Mouse (Mus musculus) T-cell, adult 2 months (primary cell): Measurements from ENCODE around the gene Ugt1a8.
"Not testable (repeated sequence)": the region's sequence is repeated elsewhere in the genome, so short reads cannot be mapped to it uniquely, and the experiment has no call there.

ENCODE experiments used
- DNase-seq: peaks from one replicate; pipeline ENCODE4 v3.0.0; 2022; ENCODE audit warnings: low spot score

Gene Ugt1a8

GRCm38 (mm10) chr1:88222216-88222615 is 134.6 kb downstream of the Ugt1a8 start:
- no peak for DNase-seq

GRCm38 (mm10) chr1:88223011-88223515 is 135.4 kb downstream of the Ugt1a8 start:
- not testable (repeated sequence) for DNase-seq

DNA sequence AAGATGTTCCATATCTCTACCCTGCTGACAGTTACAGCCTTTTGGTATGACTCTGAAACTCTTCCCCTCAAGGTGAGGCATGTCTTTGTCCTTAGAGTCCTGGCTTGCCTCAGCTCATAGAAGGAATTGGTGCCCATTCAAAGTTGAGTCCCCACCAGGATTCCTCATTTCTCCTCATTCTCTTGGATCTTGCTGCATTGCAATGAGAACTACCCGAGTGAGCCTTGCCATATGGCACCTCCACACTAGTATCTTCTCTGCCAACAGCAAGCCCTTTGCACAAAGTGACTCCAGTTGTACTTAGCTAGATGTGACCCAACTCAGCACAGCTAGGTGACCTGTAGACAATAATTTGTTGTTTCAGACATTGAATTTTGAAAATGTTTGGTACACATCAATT is 136.0 kb downstream of the Ugt1a8 start:
- DNase-seq = no peak

GRCm38 (mm10) chr1:88224029-88224776 is 136.6 kb downstream of the Ugt1a8 start:
- DNase-seq = no peak

DNA sequence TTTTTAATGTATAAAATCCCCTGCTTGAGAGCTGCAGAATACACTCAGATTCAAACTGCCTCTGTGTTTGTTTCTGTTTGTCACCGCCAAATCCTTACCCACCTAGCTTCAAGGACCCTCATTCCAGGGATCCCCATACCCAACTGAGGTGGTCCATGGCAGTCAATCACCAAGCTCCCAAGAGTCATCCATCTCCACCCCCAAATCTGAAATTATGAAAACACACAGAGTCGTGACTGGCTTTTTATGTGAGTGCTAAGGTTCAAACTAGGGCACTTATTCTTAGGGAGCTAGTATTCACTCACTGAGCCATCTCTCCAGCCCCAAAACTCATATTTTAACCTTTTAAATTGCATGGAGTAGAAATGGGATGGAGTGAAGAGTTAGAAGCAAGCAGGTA is 137.7 kb downstream of the Ugt1a8 start:
- DNase-seq = not testable (repeated sequence)

DNA sequence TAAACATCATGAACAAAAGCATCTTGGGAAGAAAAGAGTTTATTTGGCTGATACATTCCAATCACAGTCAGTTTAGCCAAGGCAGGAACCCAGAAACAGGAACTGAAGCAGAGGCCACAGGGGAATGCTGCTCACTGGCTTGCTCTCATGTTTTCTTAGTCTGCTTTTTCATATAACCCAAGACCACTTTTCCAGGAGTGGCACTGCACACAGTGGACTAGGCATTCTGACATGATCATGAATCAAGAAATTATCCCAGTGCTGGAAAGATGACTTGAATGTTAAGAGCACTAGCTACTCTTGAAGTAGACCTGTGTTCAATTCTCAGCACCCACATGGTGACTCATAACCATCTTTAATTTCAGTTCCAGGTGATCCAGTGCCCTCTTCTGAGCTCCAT is 138.1 kb downstream of the Ugt1a8 start:
- DNase-seq = peak; percentile 0

DNA sequence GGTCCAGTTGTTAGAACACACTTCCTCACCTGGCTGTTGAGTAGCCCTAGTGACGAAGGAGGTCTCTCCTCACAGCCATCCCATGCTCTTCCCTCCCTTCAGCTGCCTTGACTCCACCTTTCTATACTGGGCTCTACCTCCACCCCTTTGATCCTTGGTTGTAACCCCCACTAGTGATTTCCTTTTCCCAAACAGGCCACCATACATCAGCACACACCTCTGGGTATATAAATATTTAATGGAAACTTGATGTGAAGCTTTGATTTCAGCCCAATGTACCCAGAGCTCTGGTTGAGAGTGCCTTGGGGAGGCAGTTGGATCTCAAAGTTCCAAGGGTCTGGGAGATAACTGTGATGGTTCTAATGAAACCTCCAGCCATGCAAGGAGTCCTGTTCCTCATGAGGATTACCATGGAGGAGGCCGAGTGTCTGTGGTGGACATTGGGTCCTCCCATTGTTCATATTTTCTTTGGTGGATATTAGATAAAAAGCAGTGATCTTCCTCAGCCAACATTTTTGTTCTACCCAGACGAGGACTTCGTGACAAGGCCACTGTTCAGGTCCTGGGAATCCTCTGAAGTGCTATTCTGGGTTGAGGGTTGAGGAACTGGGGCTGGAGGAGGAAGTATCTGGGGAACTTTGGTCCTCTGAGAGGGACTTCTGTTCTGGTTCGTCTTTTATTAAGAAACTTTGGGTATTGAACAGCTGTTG is 139.2 kb downstream of the Ugt1a8 start, which contains the start of gene Mroh2a:
TSS of gene Mroh2a (plus strand) at position 317 of the 710 bp plus-strand sequence.
- DNase-seq = no peak

DNA sequence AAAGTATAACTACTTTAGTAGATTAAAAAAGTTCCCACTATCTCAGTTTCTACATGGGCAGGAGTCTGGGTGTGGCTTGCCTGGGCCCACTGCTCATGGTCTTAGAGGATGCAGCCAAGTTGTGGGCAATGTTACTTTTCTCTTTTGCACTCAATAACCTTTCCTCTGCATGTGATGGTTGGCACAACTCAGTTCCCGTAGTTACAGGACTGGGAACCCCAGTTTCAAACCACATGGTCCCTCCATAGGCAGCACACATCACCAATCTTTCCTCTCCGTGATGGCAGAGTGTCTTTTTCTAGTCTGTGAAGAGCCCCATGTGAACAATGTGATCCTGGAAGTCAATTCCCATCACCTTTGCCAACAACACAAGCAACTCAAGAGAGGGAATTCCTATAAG is 139.9 kb downstream of the Ugt1a8 start:
- DNase-seq = peak; percentile 9

- DNase-seq = peak; percentile 6
These were observed 140.5 kb downstream of the Ugt1a8 start for GRCm38 (mm10) chr1:88228121-88228520.

DNA sequence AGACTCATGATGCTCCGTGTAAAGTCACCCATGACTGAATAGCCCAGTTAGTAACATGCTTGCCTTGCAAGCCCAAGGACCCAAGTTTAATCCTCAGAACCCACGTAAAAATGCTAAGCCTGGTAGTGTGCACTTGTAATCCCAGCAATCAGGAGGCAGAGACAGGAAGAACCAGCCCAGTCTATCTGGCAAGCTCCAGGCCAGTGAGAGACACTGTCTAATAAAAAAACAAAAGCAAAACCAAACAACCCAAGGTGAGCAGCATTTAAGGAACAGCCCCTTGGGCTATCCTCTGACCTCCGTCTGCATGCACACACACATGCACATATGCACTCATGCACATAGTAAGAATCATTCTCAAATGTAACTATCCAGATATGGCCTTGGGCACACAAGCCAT is 142.0 kb downstream of the Ugt1a8 start:
- DNase-seq = no peak

GRCm38 (mm10) chr1:88229986-88230385 is 142.4 kb downstream of the Ugt1a8 start:
- no peak for DNase-seq

DNA sequence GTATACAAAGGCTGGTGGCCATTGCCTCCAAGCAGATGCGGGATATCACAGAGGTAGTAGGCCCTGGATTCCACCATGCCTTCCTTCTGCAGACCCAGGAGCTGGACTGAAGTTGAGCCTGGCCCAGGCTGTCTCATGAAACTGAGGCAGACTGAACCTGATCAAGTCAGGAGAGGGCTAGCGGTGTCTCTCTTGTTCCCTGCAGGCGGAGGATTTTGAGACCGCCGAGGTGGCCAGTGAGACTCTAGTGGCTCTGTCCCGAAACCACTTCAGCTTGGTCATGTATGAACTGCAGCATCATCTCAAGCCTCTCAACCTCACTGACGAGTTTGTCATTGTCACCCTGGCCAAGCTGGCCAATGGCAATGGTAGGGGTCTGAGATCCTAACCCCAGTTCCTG is 142.8 kb downstream of the Ugt1a8 start:
- DNase-seq = no peak

DNA sequence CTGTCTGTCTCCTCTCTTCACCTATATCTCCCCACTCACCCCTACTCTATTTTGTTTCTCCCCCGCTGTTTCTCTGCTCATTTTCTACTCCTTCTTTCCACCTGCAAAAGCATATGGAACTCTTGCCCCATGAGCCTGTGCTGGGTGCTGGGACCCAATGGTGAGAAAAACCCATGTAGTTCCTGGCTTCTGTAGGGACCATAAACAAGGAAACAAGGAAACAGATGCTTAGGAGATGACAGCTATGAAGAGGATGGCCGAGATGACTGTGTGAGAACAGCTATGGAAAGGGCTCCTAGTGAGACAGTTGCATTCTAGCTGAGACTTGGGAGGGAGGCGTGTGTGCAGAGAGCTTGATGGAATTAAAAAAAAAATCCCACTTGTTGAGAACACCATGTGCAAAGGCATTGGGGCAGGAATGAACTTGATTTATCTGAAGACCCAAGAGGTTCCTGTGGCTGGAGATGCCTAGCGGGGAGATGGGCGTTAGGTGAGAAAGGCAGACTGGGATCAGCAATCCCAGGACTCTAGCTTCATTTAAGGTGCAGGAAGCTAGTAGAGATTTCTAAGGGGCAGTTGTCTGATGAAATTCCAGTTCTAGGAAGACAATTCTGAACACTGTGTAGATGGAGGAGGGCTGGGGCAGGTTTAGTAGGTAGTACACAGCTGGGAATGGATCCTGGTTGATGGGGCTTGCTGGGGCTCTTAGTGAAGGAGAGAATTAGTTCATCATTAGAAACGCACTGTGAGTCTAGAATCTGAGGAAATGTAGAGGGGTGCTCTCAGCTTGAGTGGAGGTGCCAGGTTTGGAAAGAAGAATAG is 143.6 kb downstream of the Ugt1a8 start:
- no peak for DNase-seq

GRCm38 (mm10) chr1:88231803-88232499 is 144.3 kb downstream of the Ugt1a8 start:
- no peak for DNase-seq

DNA sequence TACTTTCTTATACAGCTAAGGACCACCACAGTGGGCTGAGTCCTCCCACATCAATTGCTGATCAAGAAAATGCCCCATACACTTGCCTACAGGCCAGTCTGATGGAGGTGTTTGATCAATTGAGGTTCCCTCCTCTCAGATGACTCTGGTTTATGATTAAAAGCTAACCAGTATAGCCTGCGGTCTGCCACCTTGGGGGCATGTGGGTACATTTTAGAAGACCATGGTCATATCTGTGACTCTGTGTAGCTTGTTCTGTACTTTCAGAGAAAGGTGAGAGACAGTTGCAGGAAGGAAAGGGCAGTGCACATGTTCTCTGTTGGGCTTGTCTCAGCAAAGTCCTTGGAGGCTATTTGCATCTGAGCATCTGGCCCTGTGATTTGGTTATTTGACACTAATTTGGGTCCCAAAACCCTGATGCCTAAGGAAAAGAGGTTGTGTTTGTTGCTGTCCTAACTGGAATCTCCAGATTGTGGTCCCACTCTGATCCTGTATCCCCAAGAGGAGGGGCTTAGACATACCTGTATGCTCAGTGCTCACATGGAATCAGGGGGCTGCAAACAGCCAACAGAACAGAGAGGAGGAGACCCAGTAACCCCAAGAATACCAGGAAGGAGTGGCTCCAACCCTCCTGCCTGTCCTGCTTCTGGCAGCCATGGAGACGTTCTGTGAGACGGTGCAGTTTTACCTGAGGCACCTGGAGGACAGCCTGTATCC is 145.2 kb downstream of the Ugt1a8 start:
- no peak for DNase-seq

- DNase-seq = no peak
These were observed 146.0 kb downstream of the Ugt1a8 start for GRCm38 (mm10) chr1:88233421-88234247.

DNA sequence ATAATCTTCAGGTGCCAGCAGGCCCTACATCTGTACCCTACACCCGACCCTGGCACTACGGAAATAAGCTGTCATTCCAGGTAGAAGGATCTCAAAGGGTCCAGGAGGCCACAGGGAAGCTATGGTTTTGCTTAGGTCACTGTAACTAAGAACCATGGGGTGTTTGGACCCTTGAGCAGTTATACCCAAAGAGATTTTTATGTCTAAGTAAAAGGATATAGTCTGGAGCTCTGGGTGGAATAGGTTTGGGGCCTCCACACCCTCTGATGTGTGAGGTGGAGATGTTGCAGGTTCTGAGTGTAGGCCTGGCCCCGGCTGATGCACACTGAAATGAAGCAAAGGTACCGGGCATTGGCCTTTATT is 146.6 kb downstream of the Ugt1a8 start:
- no peak for DNase-seq

GRCm38 (mm10) chr1:88234646-88235045 is 147.0 kb downstream of the Ugt1a8 start:
- DNase-seq = no peak

- DNase-seq = no peak
These were observed 147.7 kb downstream of the Ugt1a8 start for GRCm38 (mm10) chr1:88235046-88235893.
